Mouse (Mus musculus): Measurements from ENCODE around the gene Esp24.
"Not testable (repeated sequence)": the region's sequence is repeated elsewhere in the genome, so short reads cannot be mapped to it uniquely, and the experiment has no call there.

The Esp24 gene

GRCm38 (mm10) chr17:39036395-39036794, at the start of gene Esp24:
Gene Esp24, plus strand, starts transcription at chr17:39036695.
- DNase-seq = not testable (repeated sequence)

- no peak for DNase-seq
These were observed 26.6 kb upstream of the Esp24 start for GRCm38 (mm10) chr17:39009846-39010245.

GRCm38 (mm10) chr17:39010675-39011638, 25.5 kb upstream of the Esp24 start:
- DNase-seq = no peak

- DNase-seq = no peak
These were observed 19.3 kb upstream of the Esp24 start for GRCm38 (mm10) chr17:39017184-39017583.

GRCm38 (mm10) chr17:39043241-39043640, 6.7 kb downstream of the Esp24 start, which contains the start of gene Gm21903:
Gene Gm21903, minus strand, starts transcription at chr17:39043341.
- DNase-seq = no peak

GRCm38 (mm10) chr17:39063641-39064040, 27.1 kb downstream of the Esp24 start:
- DNase-seq = no peak

GRCm38 (mm10) chr17:39076937-39077336, 40.4 kb downstream of the Esp24 start, which contains the start of gene Esp23:
Gene Esp23, minus strand, starts transcription at chr17:39077037.
- DNase-seq = no peak

All from kidney, adult 18-20 months (tissue).